Mouse (Mus musculus) heart, postnatal 14 days (tissue): ENCODE measurements around the gene St6gal1. TPM values are rescaled to one million over a fixed set of nuclear protein-coding genes. Genes with fewer than 3 reads are reported as not detected.

ENCODE experiments used
- DNase-seq, 2 experiments: peaks; one replicate each; pipeline ENCODE4 v3.0.0; 2021 to 2022
- intact Hi-C: fragments of 180-260 bp; cut with DNase I; formaldehyde crosslinking; loops from one replicate; pipeline ENCODE4 v1.15.1; 2025
- total RNA-seq, 2 experiments: library from RNA; stranded (reverse); gene quantifications; 2 replicates each; pipeline ENCODE4 v1.2.3; 2021

St6gal1 gene
- total RNA-seq, 2 experiments from 2014 or later: 12.4 to 13.3 TPM

DNA sequence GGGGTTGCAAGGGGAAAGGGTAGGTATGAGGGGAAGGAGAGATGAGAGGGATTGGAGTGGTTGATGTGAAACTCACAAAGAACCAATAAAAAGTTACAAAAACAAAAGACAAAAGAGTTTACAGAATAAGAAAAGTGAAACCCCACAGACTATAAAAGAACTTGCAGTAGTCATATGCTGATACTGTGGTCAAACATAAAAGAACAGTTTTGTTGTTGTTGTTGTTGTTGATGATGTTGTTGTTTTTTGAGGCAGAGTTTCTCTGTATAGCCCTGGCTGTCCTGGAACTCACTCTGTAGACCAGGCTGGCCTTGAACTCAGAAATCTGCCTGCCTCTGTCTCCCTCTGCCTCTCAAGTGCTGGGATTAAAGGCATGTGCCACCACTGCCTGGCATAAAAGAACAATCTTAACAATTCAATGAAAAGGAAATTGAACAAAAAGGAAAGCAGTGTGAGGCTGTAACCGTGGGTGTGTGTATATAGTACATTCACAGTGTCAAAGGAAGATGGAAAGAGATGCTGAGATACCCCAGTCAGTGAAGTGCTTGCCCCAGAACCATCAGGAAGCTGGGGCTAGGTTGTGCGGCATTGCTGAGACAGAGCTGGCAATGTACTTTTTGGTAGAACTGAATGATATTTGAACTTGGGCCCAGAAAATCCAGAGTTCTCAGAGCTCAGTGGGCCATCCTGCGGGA is 155.1 kb downstream of the St6gal1 start:
- intact Hi-C loops: no loop called here
- DNase-seq: no peak

DNA sequence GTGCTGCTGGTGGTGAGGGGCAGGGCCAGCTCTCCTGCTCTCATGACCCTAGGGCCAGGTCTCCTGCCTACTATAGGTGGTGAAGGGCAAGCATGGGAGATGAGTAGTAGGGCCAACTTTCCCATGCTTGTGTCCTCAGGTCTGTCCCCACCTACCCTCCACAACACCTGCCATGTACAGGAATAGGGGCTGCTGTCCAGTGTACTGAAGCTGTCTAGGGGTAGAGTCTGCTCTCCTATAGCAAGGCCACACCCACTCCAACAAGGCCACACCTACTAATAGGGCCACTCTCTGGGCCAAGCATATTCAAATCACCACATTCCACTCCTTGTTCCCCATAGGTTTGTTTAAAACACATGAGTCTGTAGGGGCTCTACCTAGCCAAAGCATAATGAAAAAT is 159.8 kb downstream of the St6gal1 start:
- DNase-seq: no peak
- intact Hi-C loops: no loop called here

DNA sequence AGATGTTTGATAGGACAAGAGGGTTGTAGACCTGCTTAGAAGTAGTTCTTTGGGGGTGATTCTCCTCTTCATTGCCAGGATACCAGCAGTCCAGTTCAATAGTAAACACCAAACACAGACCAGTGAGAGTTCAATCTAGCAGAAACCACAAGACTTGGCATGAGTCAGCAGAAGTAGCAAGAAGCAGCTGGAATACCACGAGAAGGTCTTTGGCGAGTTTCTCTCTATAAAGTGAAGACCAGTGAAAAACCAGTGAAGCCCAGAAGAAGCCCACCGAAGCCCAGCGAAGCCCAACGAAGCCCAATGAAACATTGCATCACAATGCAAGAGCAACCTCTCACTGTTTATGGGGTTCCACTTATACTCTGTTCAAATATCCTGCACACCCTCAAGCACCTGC is 173.4 kb downstream of the St6gal1 start:
- no peak for DNase-seq
- intact Hi-C loops: no loop called here

DNA sequence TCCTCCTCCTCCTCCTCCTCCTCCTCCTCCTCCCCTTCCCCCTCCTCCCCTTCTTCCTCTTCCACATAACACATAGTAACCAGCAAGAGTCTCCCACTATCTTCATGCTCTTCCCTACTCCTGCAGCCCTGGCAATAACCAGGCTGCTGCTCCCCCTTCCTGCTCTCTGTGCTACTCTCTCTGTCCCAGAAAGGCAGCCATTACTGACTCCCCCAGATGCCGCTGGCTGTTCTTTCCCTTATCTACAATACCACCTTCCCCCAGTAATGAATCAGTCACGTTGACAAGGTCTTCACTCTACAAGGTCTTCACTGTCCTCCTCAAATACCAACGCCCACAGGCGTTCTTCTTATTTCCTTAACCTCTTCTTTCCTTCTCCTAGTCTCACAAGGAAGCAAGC is 176.9 kb downstream of the St6gal1 start:
- intact Hi-C loops: loop anchor here (5.0 kb wide), 2 partner anchors 169 to 314 kb away; no protein-coding TSS in a partner anchor
- no peak for DNase-seq

DNA sequence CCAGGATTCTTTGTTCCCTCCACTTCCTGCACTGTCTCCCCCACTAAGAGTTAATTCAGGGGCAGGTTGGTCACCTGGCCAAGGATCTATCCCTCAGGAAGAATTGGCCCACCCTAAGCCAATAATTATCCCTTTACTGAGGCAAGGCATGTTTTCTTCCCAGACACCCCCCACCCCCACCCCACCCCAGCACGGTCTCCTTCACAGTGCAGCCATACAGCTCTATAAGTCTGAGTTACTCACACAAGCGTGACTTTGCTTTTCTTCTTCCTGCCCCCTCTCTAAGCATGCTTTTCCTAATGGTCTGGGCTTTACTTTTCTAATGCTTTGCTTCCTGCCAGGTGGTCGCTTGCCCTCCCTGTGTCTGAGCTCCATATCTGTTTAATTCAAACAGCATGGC is 177.4 kb downstream of the St6gal1 start:
- no peak for DNase-seq
- intact Hi-C loops: loop anchor here (5.0 kb wide), 2 partner anchors 170 to 315 kb away; no protein-coding TSS in a partner anchor

DNA sequence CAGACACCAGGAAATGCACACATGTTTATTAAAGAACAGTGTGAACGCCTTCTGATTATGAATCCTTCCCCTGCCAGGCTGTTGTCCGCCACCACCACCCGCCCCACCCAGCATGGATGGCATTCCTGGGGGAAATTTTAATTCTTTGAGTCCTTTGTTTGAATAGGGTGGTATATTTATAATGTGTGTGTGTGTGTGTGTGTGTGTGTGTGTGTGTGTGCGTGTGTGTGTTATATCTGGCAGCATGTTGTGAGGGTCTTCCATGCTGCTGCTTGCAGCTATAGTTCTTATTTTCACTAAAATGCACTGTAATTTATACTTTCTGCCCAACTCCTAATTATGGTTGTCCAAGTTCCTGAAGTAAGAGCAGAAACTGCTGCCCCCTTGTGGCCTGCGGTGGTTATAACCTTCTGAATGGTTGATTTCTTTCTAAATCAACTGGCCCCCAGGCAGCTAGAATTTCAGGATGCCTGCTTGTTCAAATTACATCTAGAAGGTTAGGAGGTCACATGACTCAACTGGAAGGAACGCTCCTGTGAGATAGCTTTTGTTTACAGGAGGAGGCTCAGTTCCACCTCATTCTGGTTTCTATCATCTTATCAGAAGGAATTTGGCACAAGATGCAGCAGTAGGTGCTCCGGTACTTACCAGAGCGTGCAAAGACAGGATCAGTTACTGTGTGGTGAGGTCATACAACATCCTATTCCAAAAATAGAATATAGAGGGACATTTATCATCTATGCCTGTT is 178.6 kb downstream of the St6gal1 start:
- intact Hi-C loops: loop anchor here (1.0 to 5.0 kb wide), 3 partner anchors 171 to 316 kb away; no protein-coding TSS in a partner anchor

More for the DNA sequence above, 178.6 kb downstream of the St6gal1 start:
- DNase-seq: peak; percentile 75 to 87

Other genes with a start within 250 kb of the St6gal1 start
- under 1 TPM in 1 of 2 experiments, not detected in 1; 0.76 TPM for gene Kng2, start 195.3 kb upstream of the St6gal1 start, total RNA-seq
- not detected for gene Kng1, start 166.9 kb upstream of the St6gal1 start, total RNA-seq
- 100 to 1,000 TPM; 264 to 305 TPM for gene Eif4a2, start 117.3 kb upstream of the St6gal1 start, total RNA-seq
- gene Rfc4, start 97.0 kb upstream of the St6gal1 start, total RNA-seq: 1 to 10 TPM; 4.4 to 9.3 TPM
- gene Adipoq, start 78.2 kb upstream of the St6gal1 start, total RNA-seq: 10 to 100 TPM in 1 of 2 experiments, 1 to 10 TPM in 1; 5.1 to 18.8 TPM
- not detected for gene Rtp1, start 204.4 kb downstream of the St6gal1 start, total RNA-seq